Mouse (Mus musculus) megakaryocyte-erythroid progenitor cell, adult 5 weeks (primary cell): ENCODE measurements around the gene Themis. TPM values are rescaled to one million over a fixed set of nuclear protein-coding genes. Genes with fewer than 3 reads are reported as not detected.

Source experiments
- polyA plus RNA-seq: library from polyadenylated mRNA; stranded (reverse); fragments of >175 nt; gene quantifications from 2 replicates; pipeline ENCODE4 v1.2.3, GENCODE M21; 2012

Themis gene
- polyA plus RNA-seq = 0.01 and 0.06 TPM in 2 replicates

DNA sequence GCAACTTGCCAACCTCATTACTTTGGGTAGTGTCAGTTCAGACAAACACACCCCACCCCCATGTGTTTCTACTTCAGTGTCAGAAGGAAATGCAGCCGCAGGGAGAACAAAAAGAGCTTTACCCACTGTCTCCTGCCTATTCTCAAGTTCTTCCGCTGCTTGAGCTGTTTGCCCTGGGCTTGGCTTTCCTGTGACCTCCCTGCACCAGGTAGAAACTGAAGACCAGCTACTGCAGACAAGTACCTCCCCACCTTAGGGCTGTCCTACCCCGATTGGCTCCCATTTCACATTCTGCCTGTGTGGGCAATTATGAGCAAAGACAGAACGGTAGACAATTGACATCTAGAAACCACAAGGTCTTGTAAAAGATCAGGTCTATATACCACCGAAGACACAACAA lies at the start of gene Themis:
Gene Themis, plus strand, starts transcription at position 100 of the 400 bp plus-strand sequence.

